Mouse (Mus musculus): Measurements from ENCODE around the gene Asnsd1. TPM values are rescaled to one million over a fixed set of nuclear protein-coding genes. Genes with fewer than 3 reads are reported as not detected.

The Asnsd1 gene
- total RNA-seq, 2 experiments from 2014 or later: 110 to 111 TPM

Other genes starting within 250 kb of the Asnsd1 start
- not detected in 2 replicates for gene 1700019A02Rik, start 165.1 kb downstream of the Asnsd1 start, total RNA-seq (2015)
- gene 1700019A02Rik, start 165.1 kb downstream of the Asnsd1 start, total RNA-seq (2017): not detected in 2 replicates
- gene Pms1, start 55.7 kb downstream of the Asnsd1 start, total RNA-seq (2015): 5.9 and 7.0 TPM in 2 replicates
- gene Pms1, start 55.7 kb downstream of the Asnsd1 start, total RNA-seq (2017): 9.3 and 14.1 TPM in 2 replicates
- 32.5 and 34.6 TPM in 2 replicates for gene Ormdl1, start 55.7 kb downstream of the Asnsd1 start, total RNA-seq (2015)
- gene Ormdl1, start 55.7 kb downstream of the Asnsd1 start, total RNA-seq (2017): 27.0 and 34.7 TPM in 2 replicates
- gene Gm28778, start 55.6 kb downstream of the Asnsd1 start, total RNA-seq (2015): not detected in 2 replicates
- gene Gm28778, start 55.6 kb downstream of the Asnsd1 start, total RNA-seq (2017): not detected in 2 replicates
- 17.3 and 18.8 TPM in 2 replicates for gene Osgepl1, start 39.1 kb downstream of the Asnsd1 start, total RNA-seq (2015)
- 5.4 and 10.9 TPM in 2 replicates for gene Osgepl1, start 39.1 kb downstream of the Asnsd1 start, total RNA-seq (2017)
- gene Asdurf, start 133 bp downstream of the Asnsd1 start, total RNA-seq (2015): not detected in 2 replicates
- 174 and 358 TPM in 2 replicates for gene Asdurf, start 133 bp downstream of the Asnsd1 start, total RNA-seq (2017)
- not detected in 2 replicates for gene Gm28551, start 85 bp downstream of the Asnsd1 start, total RNA-seq (2015)
- gene Gm28551, start 85 bp downstream of the Asnsd1 start, total RNA-seq (2017): not detected in 2 replicates

All from megakaryocyte, adult 5-6 weeks (primary cell).